Mouse (Mus musculus) right cerebral cortex, postnatal 14 days (tissue): Measurements from ENCODE around the gene Ap4m1.
"Not testable (repeated sequence)": the region's sequence is repeated elsewhere in the genome, so short reads cannot be mapped to it uniquely, and the experiment has no call there.

Source experiments
- DNase-seq: peaks from one replicate; pipeline ENCODE4 v3.0.0; 2022

The Ap4m1 gene

DNA sequence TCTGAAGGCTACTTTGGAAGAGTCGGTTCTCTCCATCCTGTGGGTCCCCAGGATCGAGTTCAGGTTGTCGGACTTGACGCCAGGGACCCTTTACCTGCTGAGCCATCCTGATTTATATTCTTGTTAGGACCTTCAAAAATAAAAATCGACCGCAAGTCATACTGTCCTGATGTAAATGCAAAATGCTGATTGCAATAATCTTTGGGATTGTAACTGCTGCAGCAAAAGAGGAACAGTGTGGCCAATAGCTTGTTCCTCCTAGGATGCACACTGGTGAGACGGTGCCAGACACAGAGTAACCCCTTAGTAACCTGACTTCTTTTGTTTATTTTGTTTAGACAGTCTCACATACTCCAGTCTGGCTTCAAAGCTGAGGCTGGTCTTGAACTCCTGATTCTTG lies 23.7 kb downstream of the Ap4m1 start:
- DNase-seq: no peak

DNA sequence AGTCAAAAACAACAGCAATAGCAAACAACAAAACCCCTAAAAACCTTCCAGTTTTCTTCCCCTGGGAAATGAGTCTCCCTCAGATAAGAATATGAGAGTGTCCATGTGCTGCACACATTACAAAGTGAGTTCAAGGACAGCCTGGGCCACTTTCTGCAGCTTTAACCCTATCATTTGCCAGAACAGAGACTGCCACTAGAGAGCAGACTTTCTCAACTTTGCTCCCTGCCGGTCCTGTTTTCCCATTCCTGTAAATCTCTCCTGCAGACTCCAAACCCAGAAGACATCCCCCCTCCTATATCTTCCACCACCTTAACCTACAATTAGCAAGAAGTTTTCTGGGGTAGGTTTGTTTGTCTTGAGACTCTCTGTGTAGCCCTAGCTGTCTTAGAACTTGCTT lies 27.8 kb downstream of the Ap4m1 start:
- DNase-seq: no peak

DNA sequence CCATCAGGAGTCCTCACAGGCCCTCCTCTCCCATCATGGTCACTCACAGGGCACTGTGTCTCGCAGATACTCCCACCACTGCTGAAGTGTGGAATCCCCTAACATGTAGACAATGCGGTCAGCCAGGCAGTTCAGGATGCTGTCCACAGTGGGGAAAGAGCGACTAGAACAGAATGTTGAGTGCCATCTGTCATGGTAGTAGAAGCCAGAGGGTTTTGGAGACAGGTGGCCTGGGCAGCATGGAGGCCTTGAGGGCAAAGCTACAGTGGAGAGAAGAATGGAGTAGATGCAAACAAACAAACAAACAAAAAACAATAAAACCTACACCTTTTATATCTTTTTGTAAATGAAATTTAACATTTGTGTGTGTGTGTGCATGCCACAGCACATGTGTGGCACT lies 30.3 kb downstream of the Ap4m1 start:
- no peak for DNase-seq

- no peak for DNase-seq
Observed at GRCm38 (mm10) chr5:138207253-138207652, 35.5 kb downstream of the Ap4m1 start.

DNA sequence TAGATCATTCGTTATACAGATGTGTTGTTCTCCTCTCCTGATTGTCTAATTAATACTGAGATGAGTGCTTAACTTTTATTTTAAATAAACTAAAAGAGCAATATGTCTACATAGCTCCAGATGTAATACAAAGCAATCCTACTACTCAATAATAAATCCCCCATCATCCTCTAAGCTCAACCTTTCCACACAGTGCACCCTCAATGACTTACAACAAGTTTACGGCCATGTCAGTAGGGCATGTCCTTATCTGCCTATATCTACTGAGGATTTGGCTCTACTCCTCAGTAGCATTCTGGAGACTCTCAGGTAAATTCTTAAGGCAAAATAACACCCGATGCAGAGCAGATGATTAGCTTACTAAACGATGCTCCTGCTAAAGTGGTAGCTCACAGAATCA lies 36.1 kb downstream of the Ap4m1 start:
- DNase-seq: no peak

DNA sequence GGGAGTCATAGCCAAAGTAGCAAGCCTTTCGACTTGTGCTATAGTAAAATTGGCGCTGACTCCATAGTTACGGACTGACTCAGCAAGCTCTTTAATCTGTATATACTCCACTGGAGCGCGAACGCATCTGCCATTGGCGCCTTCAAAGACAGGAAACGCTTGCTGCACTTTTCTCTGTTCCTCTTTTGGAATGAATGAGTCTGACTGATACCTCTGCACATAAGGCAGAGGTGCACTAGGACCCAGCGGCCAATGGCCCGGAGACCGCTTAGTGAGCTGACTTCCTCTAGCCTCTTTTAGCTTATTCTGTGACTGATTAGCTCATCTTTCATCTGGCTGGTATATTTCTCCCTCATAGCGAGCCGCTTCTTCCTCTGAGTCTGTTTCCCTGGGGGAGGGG lies 44.8 kb downstream of the Ap4m1 start:
- not testable (repeated sequence) for DNase-seq

- no peak for DNase-seq
Observed at GRCm38 (mm10) chr5:138219864-138220263, 48.1 kb downstream of the Ap4m1 start.

GRCm38 (mm10) chr5:138222111-138222510 lies 50.3 kb downstream of the Ap4m1 start:
- peak; percentile 95 for DNase-seq

DNA sequence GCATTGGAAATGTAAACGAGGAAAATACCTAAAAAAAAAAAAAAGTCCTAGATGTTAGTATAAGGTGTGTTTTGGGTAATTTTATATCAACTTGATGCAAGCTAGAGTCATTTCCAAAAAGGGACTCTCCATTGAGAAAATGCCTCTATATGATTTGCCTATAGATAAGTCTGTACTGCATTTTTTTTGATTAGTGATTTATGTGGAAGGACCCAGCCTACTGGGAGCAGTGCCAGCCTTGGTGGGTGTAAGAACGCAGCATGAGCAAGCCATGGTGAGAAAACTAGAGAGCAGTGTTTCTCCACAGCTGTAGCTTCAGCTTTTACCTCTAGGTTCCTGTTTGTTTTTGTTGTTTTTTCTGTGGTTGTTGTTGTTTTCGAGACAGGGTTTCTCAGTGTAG lies 51.5 kb downstream of the Ap4m1 start:
- peak; percentile 10 for DNase-seq

- DNase-seq: no peak
Observed at GRCm38 (mm10) chr5:138225700-138226099, 53.9 kb downstream of the Ap4m1 start, which contains the start of gene Nxpe5. Gene Nxpe5, plus strand, starts transcription at chr5:138225898.

DNA sequence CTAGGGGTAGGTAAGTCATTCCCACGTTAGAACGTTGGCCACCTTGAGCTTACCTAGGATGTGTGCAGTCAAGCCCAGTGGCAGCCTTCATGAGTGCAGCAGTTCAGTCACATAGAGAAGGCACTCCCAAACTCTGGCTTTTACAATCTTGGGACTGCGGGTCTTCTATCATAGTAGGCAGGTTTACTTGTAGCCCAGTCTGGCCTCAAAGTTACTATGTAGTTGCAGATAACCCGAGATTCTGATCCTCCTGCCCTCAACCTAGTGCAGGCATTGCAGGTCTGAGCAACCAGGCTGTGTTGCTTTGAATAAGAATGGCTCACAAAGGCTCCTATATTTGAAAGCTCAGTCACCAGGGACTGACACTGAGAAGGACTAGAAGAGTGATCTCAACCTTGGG lies 54.7 kb downstream of the Ap4m1 start:
- DNase-seq: no peak

DNA sequence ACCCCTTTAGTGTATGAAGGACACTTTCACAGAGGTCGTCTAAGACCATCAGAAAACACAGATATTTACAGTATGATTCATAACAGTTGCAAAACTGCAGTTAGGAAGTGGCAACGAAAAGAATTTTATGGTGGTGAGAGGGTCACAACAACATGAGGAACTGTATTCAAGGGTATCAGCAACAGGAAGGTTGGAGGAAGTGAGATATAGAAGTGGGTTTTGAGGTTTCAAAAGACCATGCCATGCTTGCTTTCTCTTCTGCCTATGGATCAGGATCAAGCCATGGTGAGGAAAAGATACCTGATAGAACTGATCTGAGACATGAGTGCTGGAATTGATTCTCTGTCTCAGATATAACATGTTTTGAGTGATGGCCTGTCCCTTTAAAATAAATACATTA lies 55.6 kb downstream of the Ap4m1 start:
- no peak for DNase-seq

DNA sequence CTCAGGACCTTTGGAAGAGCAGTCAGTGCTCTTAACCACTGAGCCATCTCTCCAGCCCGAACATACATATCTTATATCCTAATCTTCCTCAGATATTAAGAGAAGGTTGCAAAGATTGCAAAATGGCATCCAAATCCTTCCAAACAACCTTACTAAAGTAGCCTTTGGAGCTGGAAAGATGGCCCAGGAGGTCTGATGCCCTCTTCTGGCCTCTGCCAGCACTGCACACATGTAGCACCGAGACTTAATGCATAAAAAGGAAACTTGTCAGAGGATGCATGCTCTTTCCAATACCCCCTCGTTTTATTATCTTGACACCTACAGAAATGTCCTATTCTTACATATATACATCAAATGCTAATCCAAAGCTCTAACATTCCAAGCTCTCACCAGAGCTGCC lies 56.2 kb downstream of the Ap4m1 start:
- peak; percentile 38 for DNase-seq

GRCm38 (mm10) chr5:138229511-138229910 lies 57.7 kb downstream of the Ap4m1 start:
- no peak for DNase-seq
